Mouse (Mus musculus) bone marrow macrophage, adult 2 months (primary cell): ENCODE measurements around the gene Akap13.

ENCODE experiments used
- CTCF ChIP-seq: IDR thresholded peaks from 2 replicates; pipeline ENCODE4 v1.5.1; 2012; ENCODE audit warnings: low read depth, mild to moderate bottlenecking, low read length, moderate library complexity
- POLR2A ChIP-seq: IDR thresholded peaks from 2 replicates; pipeline ENCODE4 v1.6.1; 2012; ENCODE audit warnings: mild to moderate bottlenecking, low read depth, low read length, borderline replicate concordance

- TF ChIP-seq CTCF (no peak), POLR2A (no peak)
Observed at GRCm38 (mm10) chr7:75640671-75641070, 185.3 kb downstream of the Akap13 start.
